In the genomic region with DNA sequence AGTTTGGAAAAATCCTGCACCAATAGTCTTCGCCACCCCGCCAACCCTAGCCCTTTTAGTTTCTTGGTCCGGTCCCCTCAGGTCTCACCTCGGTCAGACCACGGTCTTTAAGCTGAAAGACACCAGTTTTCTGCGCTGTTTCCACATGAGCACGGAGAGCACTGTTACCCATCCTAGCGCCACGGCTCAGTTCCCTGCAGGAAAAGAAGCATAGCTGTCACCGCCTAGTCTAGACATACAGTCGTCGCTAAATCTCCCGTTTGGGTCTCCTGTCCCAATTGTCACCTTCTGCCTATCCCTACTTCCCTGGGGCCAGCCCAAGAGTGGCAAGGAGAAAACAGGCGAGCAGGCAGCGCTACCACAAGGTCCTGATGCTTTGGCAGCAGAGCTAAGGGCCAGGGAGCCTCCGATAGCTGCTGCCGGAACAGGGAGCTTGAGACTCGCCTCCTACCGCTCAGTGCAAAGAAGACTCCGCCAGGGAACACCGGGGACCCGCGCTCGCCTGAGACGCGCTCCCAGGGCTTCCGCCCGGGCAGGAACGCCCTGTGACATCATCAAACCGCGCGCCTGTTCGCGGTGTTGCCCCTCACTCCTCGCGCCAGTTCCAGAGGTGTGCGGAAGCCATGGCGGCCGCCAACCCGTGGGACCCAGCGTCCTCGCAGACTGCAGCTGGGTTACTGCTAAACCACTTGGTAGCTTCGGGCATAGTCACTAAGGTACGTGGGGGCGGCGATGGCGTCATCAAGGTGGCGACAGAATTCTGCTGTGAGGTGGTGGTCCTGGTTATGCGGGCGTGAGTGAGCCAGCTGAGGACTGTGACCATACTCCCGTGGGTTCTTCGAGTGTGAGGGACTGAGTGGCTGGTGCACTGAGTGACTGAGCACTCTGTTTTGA, we compare ENCODE assay signal across 8 mouse cellular contexts. TPM values are rescaled to one million over a fixed set of nuclear protein-coding genes. Genes with fewer than 3 reads are reported as not detected.
DNase-seq lines count a peak whose midpoint lies in the region; ATAC-seq and TF ChIP-seq lines count a peak whose summit lies in the region.

Haus2 (plus strand) TSS at position 554 of the 894 bp plus-strand sequence.
Lrrc57 (minus strand) TSS at position 691 of the 894 bp plus-strand sequence.

- H3K9me3 ChIP-seq in heart, embryonic 12.5 days (replicated peaks): no peaks in the 10 kb centered on the region
- H3K9me3 ChIP-seq in kidney, postnatal 0 days (replicated peaks; ENCODE audit: low read length): no peaks in the 10 kb centered on the region
- H3K9me3 ChIP-seq in liver, embryonic 11.5 days (ENCODE audit: control insufficient read depth, low read length): no peaks in the 10 kb centered on the region
- no peaks in the 10 kb centered on the region for H3K9me3 ChIP-seq in stomach, embryonic 14.5 days (ENCODE audit: control insufficient read depth, low read depth, low read length)

- peaks cover 14% of the 10 kb centered on the region; the same call in 1 of the 2 replicates for H3K36me3 ChIP-seq in heart, embryonic 12.5 days
- H3K36me3 ChIP-seq in kidney, postnatal 0 days (ENCODE audit: insufficient read depth, low read length): no peaks in the 10 kb centered on the region
- peaks cover 3% of the 10 kb centered on the region; the same call in 1 of the 2 replicates for H3K36me3 ChIP-seq in liver, embryonic 11.5 days (ENCODE audit: control insufficient read depth, insufficient read depth, low read length)
- H3K36me3 ChIP-seq in stomach, embryonic 14.5 days (ENCODE audit: control insufficient read depth, insufficient read depth, low read length): 0 out of 2 replicates have a peak, but pooled peaks cover 3% of the 10 kb centered on the region

- H3K4me1 ChIP-seq in heart, embryonic 12.5 days (replicated peaks): peaks cover 9% of the 10 kb centered on the region
- peaks cover 15% of the 10 kb centered on the region for H3K4me1 ChIP-seq in kidney, postnatal 0 days (replicated peaks; ENCODE audit: insufficient read depth, low read length)
- peaks cover 10% of the 10 kb centered on the region for H3K4me1 ChIP-seq in liver, embryonic 11.5 days (replicated peaks; ENCODE audit: control insufficient read depth, insufficient read depth, low read length)
- peaks cover 7% of the 10 kb centered on the region; the same call in 1 of the 2 replicates for H3K4me1 ChIP-seq in stomach, embryonic 14.5 days (ENCODE audit: control insufficient read depth, insufficient read depth, low read length)

- peak; percentile 90 for ATAC-seq in erythroblast, adult 5-6 weeks (replicated peaks; ENCODE audit: low FRiP score, poor library complexity, severe bottlenecking)
- ATAC-seq in heart, embryonic 12.5 days (ENCODE audit: insufficient number of reproducible peaks, low FRiP score): peak; percentile 96
- ATAC-seq in kidney, postnatal 0 days (replicated peaks; ENCODE audit: low FRiP score, low read depth): peak; percentile 99
- ATAC-seq in liver, embryonic 11.5 days (replicated peaks; ENCODE audit: low FRiP score): peak; percentile 93
- ATAC-seq in stomach, embryonic 14.5 days (ENCODE audit: insufficient number of reproducible peaks, insufficient read depth, low FRiP score, low read depth): peak; percentile 95

- DNase-seq in B cell, adult 2 months: peak; percentile 95 to 96
- DNase-seq in brain, adult 2 months (ENCODE audit: low read depth, low spot score): peak; percentile 95
- DNase-seq in kidney, postnatal 0 days (ENCODE audit: low spot score): peak; percentile 95
- DNase-seq in liver, embryonic 11.5 days (ENCODE audit: low spot score): peak; percentile 95
- DNase-seq in naive thymus-derived CD4-positive, alpha-beta T cell, adult 2 months (ENCODE audit: low read depth): peak; percentile 94

- H3K4me2 ChIP-seq in heart, embryonic 12.5 days: peak within 1 kb of the TSS; percentile 90
- peak within 1 kb of the TSS; percentile 89 for H3K4me2 ChIP-seq in kidney, postnatal 0 days (ENCODE audit: low read length)
- H3K4me2 ChIP-seq in liver, embryonic 11.5 days: peak within 1 kb of the TSS; percentile 84
- peak within 1 kb of the TSS; percentile 84 for H3K4me2 ChIP-seq in stomach, embryonic 14.5 days (replicated peaks; ENCODE audit: low read depth, low read length)

- WGBS in heart, embryonic 12.5 days: under 1% methylated on average over 52 of the region's 52 CpGs
- WGBS in kidney, postnatal 0 days: under 1% methylated on average over 52 of the region's 52 CpGs
- WGBS in liver, embryonic 11.5 days: 1% methylated on average over 52 of the region's 52 CpGs
- WGBS in stomach, embryonic 14.5 days: under 1% methylated on average over 52 of the region's 52 CpGs

- no peaks in the 10 kb centered on the region for H3K27me3 ChIP-seq in heart, embryonic 12.5 days (replicated peaks)
- H3K27me3 ChIP-seq in kidney, postnatal 0 days (ENCODE audit: insufficient read depth, low read length): no peaks in the 10 kb centered on the region
- no peaks in the 10 kb centered on the region for H3K27me3 ChIP-seq in liver, embryonic 11.5 days (replicated peaks; ENCODE audit: control insufficient read depth, insufficient read depth, low read length)
- no peaks in the 10 kb centered on the region for H3K27me3 ChIP-seq in stomach, embryonic 14.5 days (ENCODE audit: control insufficient read depth, insufficient read depth, low read length)

- peak within 1 kb of the TSS; percentile 91 for H3K27ac ChIP-seq in heart, embryonic 12.5 days (ENCODE audit: poor library complexity, severe bottlenecking)
- peak within 1 kb of the TSS; percentile 89 for H3K27ac ChIP-seq in kidney, postnatal 0 days
- H3K27ac ChIP-seq in liver, embryonic 11.5 days (ENCODE audit: low read depth, low read length): peak within 1 kb of the TSS; percentile 93
- H3K27ac ChIP-seq in stomach, embryonic 14.5 days (ENCODE audit: low read length): peak within 1 kb of the TSS; percentile 87

- H3K4me3 ChIP-seq in heart, embryonic 12.5 days: peak within 1 kb of the TSS; percentile 77
- peak within 1 kb of the TSS; percentile 99 for H3K4me3 ChIP-seq in kidney, postnatal 0 days (replicated peaks; ENCODE audit: low read depth, low read length)
- peak within 1 kb of the TSS; percentile 85 for H3K4me3 ChIP-seq in liver, embryonic 11.5 days (ENCODE audit: low read depth, low read length)
- peak within 1 kb of the TSS; percentile 92 for H3K4me3 ChIP-seq in stomach, embryonic 14.5 days (ENCODE audit: low read depth, low read length)

- H3K9ac ChIP-seq in heart, embryonic 12.5 days: peak within 1 kb of the TSS; percentile 86
- H3K9ac ChIP-seq in kidney, postnatal 0 days (ENCODE audit: low read depth, low read length): peak within 1 kb of the TSS; percentile 91
- peak within 1 kb of the TSS; percentile 87 for H3K9ac ChIP-seq in liver, embryonic 11.5 days (ENCODE audit: low read depth, low read length)
- peak within 1 kb of the TSS; percentile 76 for H3K9ac ChIP-seq in stomach, embryonic 14.5 days (replicated peaks; ENCODE audit: low read depth, low read length)

- peak; percentile 22; the same call in 1 of the 2 replicates for TF ChIP-seq CTCF in kidney, postnatal 0 days (IDR thresholded peaks at IDR 0.05; ENCODE audit: low read depth)

RNA-seq across cellular contexts. Expression of gene Haus2, which starts in this region (rescaled TPM):
- 4.2 and 7.9 TPM in 2 replicates for total RNA-seq in erythroblast, adult 5-6 weeks (2015; ENCODE audit: low replicate concordance)
- 3.0 and 5.2 TPM in 2 replicates for total RNA-seq in erythroblast, adult 5-6 weeks (2017; ENCODE audit: low replicate concordance)
- 23.9 and 24.9 TPM in 2 replicates for polyA plus RNA-seq in heart, embryonic 12.5 days (2016; fragmentation: Nextera tagmentation; extraction: Ambion mirVana)
- 14.1 and 18.4 TPM in 2 replicates for polyA plus RNA-seq in kidney, postnatal 0 days (2015; fragmentation: Nextera tagmentation; extraction: Ambion mirVana)
- polyA plus RNA-seq in liver, embryonic 11.5 days (2014; fragmentation: Nextera tagmentation; extraction: Ambion mirVana): 30.6 and 31.2 TPM in 2 replicates
- 24.6 and 26.9 TPM in 2 replicates for polyA plus RNA-seq in stomach, embryonic 14.5 days (2014; fragmentation: Nextera tagmentation; extraction: Ambion mirVana)

RNA-seq across cellular contexts. Expression of gene Lrrc57, which starts in this region (rescaled TPM):
- total RNA-seq in erythroblast, adult 5-6 weeks (2015; ENCODE audit: low replicate concordance): 1.3 and 1.9 TPM in 2 replicates
- 7.8 and 12.0 TPM in 2 replicates for total RNA-seq in erythroblast, adult 5-6 weeks (2017; ENCODE audit: low replicate concordance)
- 18.7 and 20.5 TPM in 2 replicates for polyA plus RNA-seq in heart, embryonic 12.5 days (2016; fragmentation: Nextera tagmentation; extraction: Ambion mirVana)
- 19.2 and 20.8 TPM in 2 replicates for polyA plus RNA-seq in kidney, postnatal 0 days (2015; fragmentation: Nextera tagmentation; extraction: Ambion mirVana)
- 17.2 and 24.2 TPM in 2 replicates for polyA plus RNA-seq in liver, embryonic 11.5 days (2014; fragmentation: Nextera tagmentation; extraction: Ambion mirVana)
- polyA plus RNA-seq in stomach, embryonic 14.5 days (2014; fragmentation: Nextera tagmentation; extraction: Ambion mirVana): 16.8 and 20.1 TPM in 2 replicates

Comparison
In these comparisons a context has a peak if more than half of its experiments do, and no peak if none do; other contexts are left out.
1. Peak in every context shown above with its lines: DNase-seq, ATAC-seq, H3K4me3 ChIP-seq and H3K27ac ChIP-seq.